In the genomic region with DNA sequence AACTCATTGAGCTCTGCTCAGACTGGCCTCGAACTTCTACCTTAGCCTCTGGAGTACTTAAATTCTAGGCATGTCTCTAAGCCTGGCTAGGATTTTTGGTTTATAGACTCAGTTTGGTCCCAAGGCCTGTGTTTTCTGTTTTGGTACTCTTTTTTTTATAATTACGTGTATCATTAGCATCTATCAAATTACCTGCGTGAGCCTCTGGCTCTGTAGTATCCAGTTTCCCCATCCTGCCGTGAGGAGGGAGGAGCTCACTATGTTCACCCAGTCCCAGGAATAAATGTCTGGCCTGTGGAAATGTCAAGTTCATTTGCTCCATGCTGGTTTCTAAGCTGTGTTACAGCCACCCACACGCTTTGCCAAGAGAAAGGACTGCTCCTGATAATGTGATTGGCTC, we compare ENCODE assay signal across 10 mouse cellular contexts. TPM values are rescaled to one million over a fixed set of nuclear protein-coding genes. Genes with fewer than 3 reads are reported as not detected.
DNase-seq lines count a peak whose midpoint lies in the region; ATAC-seq and TF ChIP-seq lines count a peak whose summit lies in the region.
"Had no signal": no experiment of that assay in that cellular context is flagged by ENCODE, and none has a peak within 500 bp of the region (broad histone marks: within the 10 kb centered on the region; RNA-seq: fewer than 3 reads in every experiment).

No protein-coding gene starts in this region.

- peaks cover 0 to 41% of the 10 kb centered on the region in 2 experiments; a peak in 2 of 4 replicates for H3K36me3 ChIP-seq in MEL (ENCODE audit: control insufficient read depth in 1 of 2, insufficient read depth in 2 of 2, low read length in 2 of 2)
- H3K36me3 ChIP-seq in forebrain, embryonic 15.5 days = no peaks in the 10 kb centered on the region
- no peaks in the 10 kb centered on the region for H3K36me3 ChIP-seq in liver, embryonic 16.5 days (ENCODE audit: control insufficient read depth, insufficient read depth)

- no peak for TF ChIP-seq RAD21 in MEL (IDR thresholded peaks at IDR 0.05; ENCODE audit: low read depth, low read length)

- H3K4me3 ChIP-seq in gastrocnemius, adult 2 months = peak overlapping the region; percentile 90
- H3K4me3 ChIP-seq in MEL (ENCODE audit: control insufficient read depth in 1 of 2, insufficient read depth in 1 of 2, low read depth in 2 of 2, low read length in 2 of 2) = peak overlapping the region in 1 of 2 experiments; percentile 67; a peak in 3 of 4 replicates
- H3K4me3 ChIP-seq in forebrain, embryonic 15.5 days = peak overlapping the region; percentile 24
- peak overlapping the region; percentile 44 for H3K4me3 ChIP-seq in liver, embryonic 16.5 days (ENCODE audit: low read depth, low read length)

- H3K27ac ChIP-seq in gastrocnemius, adult 2 months = peak overlapping the region; percentile 98
- H3K27ac ChIP-seq in MEL (ENCODE audit: control insufficient read depth, low read depth, low read length) = no peak overlapping the region
- peak overlapping the region; percentile 36 for H3K27ac ChIP-seq in forebrain, embryonic 15.5 days (replicated peaks)
- H3K27ac ChIP-seq in liver, embryonic 16.5 days (ENCODE audit: low read length) = peak overlapping the region; percentile 22

- intact Hi-C loops in gastrocnemius, adult 2 months (cut with DNase I) = loop anchor here (10.0 kb wide), 1 partner anchor 548 kb away; no protein-coding TSS in a partner anchor

- peaks cover 85% of the 10 kb centered on the region for H3K79me2 ChIP-seq in MEL (ENCODE audit: control insufficient read depth, insufficient read depth, low read length, poor library complexity)

- WGBS in forebrain, embryonic 15.5 days = 39% methylated on average over 5 of the region's 5 CpGs
- WGBS in liver, embryonic 16.5 days (ENCODE audit: insufficient replicate concordance) = 35% methylated on average over 5 of the region's 5 CpGs

- H3K9me3 ChIP-seq in MEL (replicated peaks; ENCODE audit: insufficient read depth, low read length) = no peaks in the 10 kb centered on the region
- no peaks in the 10 kb centered on the region for H3K9me3 ChIP-seq in forebrain, embryonic 15.5 days
- no peaks in the 10 kb centered on the region for H3K9me3 ChIP-seq in liver, embryonic 16.5 days (replicated peaks; ENCODE audit: control insufficient read depth, low read length)
- H3K9me3 ChIP-seq: G1E had no signal

- no peak for TF ChIP-seq EP300 in MEL (IDR thresholded peaks at IDR 0.05; ENCODE audit: low read depth in 1 of 2, low read length in 2 of 2)

- H3K27me3 ChIP-seq in MEL (ENCODE audit: control insufficient read depth in 1 of 2, insufficient read depth in 2 of 2, low read length in 2 of 2) = no peaks in the 10 kb centered on the region
- no peaks in the 10 kb centered on the region for H3K27me3 ChIP-seq in forebrain, embryonic 15.5 days
- no peaks in the 10 kb centered on the region for H3K27me3 ChIP-seq in liver, embryonic 16.5 days (ENCODE audit: control insufficient read depth, insufficient read depth, low read depth, low read length)

- ATAC-seq in forebrain, embryonic 15.5 days (replicated peaks) = no peak
- ATAC-seq in liver, embryonic 16.5 days (ENCODE audit: low read depth) = no peak

- no peak for TF ChIP-seq POLR2A in MEL (IDR thresholded peaks at IDR 0.05; ENCODE audit: control insufficient read depth in 1 of 2, insufficient read depth in 1 of 2, low read depth in 1 of 2, low read length in 2 of 2, poor library complexity in 1 of 2)

- H3K9ac ChIP-seq in MEL (ENCODE audit: control insufficient read depth, low read depth, low read length, poor library complexity, severe bottlenecking) = peak overlapping the region; percentile 37
- H3K9ac ChIP-seq in forebrain, embryonic 15.5 days (replicated peaks) = no peak overlapping the region; the same call in 1 of the 2 replicates
- H3K9ac ChIP-seq in liver, embryonic 16.5 days (ENCODE audit: low read depth, low read length) = peak overlapping the region; percentile 39

- peak overlapping the region; percentile 52 for H3K4me2 ChIP-seq in forebrain, embryonic 15.5 days (replicated peaks)
- peak overlapping the region; percentile 79 for H3K4me2 ChIP-seq in liver, embryonic 16.5 days (ENCODE audit: low read depth, low read length)

- TF ChIP-seq CTCF in gastrocnemius, adult 2 months (IDR thresholded peaks at IDR 0.05) = no peak
- TF ChIP-seq CTCF in MEL (IDR thresholded peaks at IDR 0.05 in 2 of 3, conservative IDR thresholded peaks at IDR 0.05 in 1 of 3; ENCODE audit: control insufficient read depth in 1 of 3, insufficient read depth in 1 of 3, low read depth in 2 of 3, low read length in 3 of 3, poor library complexity in 1 of 3, severe bottlenecking in 1 of 3) = no peak

- H3K4me1 ChIP-seq in MEL (ENCODE audit: control insufficient read depth in 1 of 2, insufficient read depth in 2 of 2, low read length in 2 of 2) = peaks cover 19 to 33% of the 10 kb centered on the region in 2 experiments
- peaks cover 62% of the 10 kb centered on the region for H3K4me1 ChIP-seq in forebrain, embryonic 15.5 days
- H3K4me1 ChIP-seq in liver, embryonic 16.5 days (ENCODE audit: control insufficient read depth, low read depth, low read length) = peaks cover 72% of the 10 kb centered on the region

- DNase-seq in gastrocnemius, adult 2 months = peak; percentile 46
- no peak for DNase-seq in gastrocnemius, postnatal 4 days (ENCODE audit: low spot score in 2 of 2)
- DNase-seq in MEL (ENCODE audit: low read depth, low spot score) = peak; percentile 54
- DNase-seq in spleen, adult 18-20 months = no peak
- no peak for DNase-seq in urinary bladder, postnatal 14 days (ENCODE audit: low spot score)
- no peak for DNase-seq in thymus, postnatal 25 days
- DNase-seq: thymus, postnatal 4 days had no signal

TF ChIP-seq in MEL, 35 proteins besides CTCF, POLR2A, EP300 and RAD21:
- TF ChIP-seq MAX (IDR thresholded peaks at IDR 0.05; ENCODE audit: low read length) (peak; percentile 32; the same call in 1 of the 2 replicates), ZNF384 (IDR thresholded peaks at IDR 0.05; ENCODE audit: low read depth, low read length) (no peak)

RNA-seq across cellular contexts. Expression of a gene that starts 2.1 kb away (rescaled TPM):
- 10 to 100 TPM; 12.0 to 17.4 TPM for total RNA-seq in gastrocnemius, adult 2 months (2021)
- total RNA-seq in gastrocnemius, postnatal 4 days (2021) = 10 to 100 TPM; 15.7 to 17.2 TPM
- 8.6 and 8.8 TPM in 2 replicates for total RNA-seq in MEL (2012; rRNA removed)
- 10 to 100 TPM; 19.0 to 28.3 TPM for polyA plus RNA-seq in MEL (2012; ENCODE audit: insufficient read depth in 1 of 2, insufficient read length in 2 of 2, low read depth in 1 of 2, low replicate concordance in 2 of 2, missing spikeins in 1 of 2)
- 13.8 and 15.7 TPM in 2 replicates for polyA plus RNA-seq in forebrain, embryonic 15.5 days (2015; fragmentation: Nextera tagmentation; extraction: Ambion mirVana)
- 5.6 and 7.2 TPM in 2 replicates for polyA plus RNA-seq in liver, embryonic 16.5 days (2015; fragmentation: Nextera tagmentation; extraction: Ambion mirVana)

RNA-seq across cellular contexts. Expression of a gene that starts 47.9 kb away (rescaled TPM):
- 10 to 100 TPM; 38.5 to 56.1 TPM for total RNA-seq in gastrocnemius, adult 2 months (2021)
- total RNA-seq in gastrocnemius, postnatal 4 days (2021) = 10 to 100 TPM; 56.8 to 65.5 TPM
- not detected in 2 replicates for total RNA-seq in MEL (2012; rRNA removed)
- not detected for polyA plus RNA-seq in MEL (2012; ENCODE audit: insufficient read depth in 1 of 2, insufficient read length in 2 of 2, low read depth in 1 of 2, low replicate concordance in 2 of 2, missing spikeins in 1 of 2)
- polyA plus RNA-seq in forebrain, embryonic 15.5 days (2015; fragmentation: Nextera tagmentation; extraction: Ambion mirVana) = 37.8 TPM in 2 replicates
- 9.0 and 12.4 TPM in 2 replicates for polyA plus RNA-seq in liver, embryonic 16.5 days (2015; fragmentation: Nextera tagmentation; extraction: Ambion mirVana)

Comparison
In these comparisons a context has a peak if more than half of its experiments do, and no peak if none do; other contexts are left out.
1. DNase-seq: peak in gastrocnemius, adult 2 months (single experiment) and MEL (single experiment); none in gastrocnemius, postnatal 4 days (0 of 2), spleen, adult 18-20 months (0 of 2), urinary bladder, postnatal 14 days (single experiment) and thymus, postnatal 25 days (single experiment).
2. RNA of a gene that starts 47.9 kb away (total RNA-seq): 56.8 to 65.5 TPM in gastrocnemius, postnatal 4 days and 38.5 to 56.1 TPM in gastrocnemius, adult 2 months; not detected in MEL; every median in the first group is over 10 times any median in the second.